Mouse (Mus musculus): ENCODE results near the gene Atmin.

- TF ChIP-seq CTCF (IDR thresholded peaks at IDR 0.05; ENCODE audit: insufficient read depth, low read depth, low read length) (no peak), POLR2A (IDR thresholded peaks at IDR 0.05; ENCODE audit: insufficient read depth, low read depth, low read length) (no peak)
These were observed 15.3 kb upstream of the Atmin start for GRCm38 (mm10) chr8:116927880-116928279.
